Mouse (Mus musculus) induced T-regulatory cell, adult 2 months (primary cell): ENCODE results near the gene Prdm9.
"Not testable (repeated sequence)": the region's sequence is repeated elsewhere in the genome, so short reads cannot be mapped to it uniquely, and the experiment has no call there.

ENCODE experiments used
- DNase-seq: peaks from one replicate; pipeline ENCODE4 v3.0.0-alpha.2; 2012; ENCODE audit warnings: low read depth

The Prdm9 gene

GRCm38 (mm10) chr17:15564014-15564927 is at the start of gene Prdm9:
TSS of gene Prdm9 (minus strand) at chr17:15564354.
- peak; percentile 99 for DNase-seq

DNA sequence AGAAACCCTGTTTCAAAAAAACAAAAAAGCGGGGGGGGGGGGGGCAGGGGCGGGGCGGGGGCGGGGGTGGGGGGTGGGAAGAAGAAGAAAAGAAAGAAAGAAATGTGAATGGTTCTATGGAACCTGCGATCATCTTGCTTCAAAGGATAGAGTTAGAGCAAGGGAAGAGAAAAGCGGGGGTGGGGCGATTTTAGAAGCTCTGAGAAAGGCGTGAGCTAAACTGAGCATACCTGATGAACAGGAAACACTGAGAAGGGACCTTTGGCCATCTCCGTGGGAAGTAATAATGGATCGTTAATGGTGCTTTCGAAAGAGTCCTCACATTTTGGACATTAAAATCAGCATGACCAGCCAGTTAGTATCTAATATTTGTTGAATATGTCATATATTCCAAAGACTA is 35.3 kb upstream of the Prdm9 start:
- peak; percentile 24 for DNase-seq

DNA sequence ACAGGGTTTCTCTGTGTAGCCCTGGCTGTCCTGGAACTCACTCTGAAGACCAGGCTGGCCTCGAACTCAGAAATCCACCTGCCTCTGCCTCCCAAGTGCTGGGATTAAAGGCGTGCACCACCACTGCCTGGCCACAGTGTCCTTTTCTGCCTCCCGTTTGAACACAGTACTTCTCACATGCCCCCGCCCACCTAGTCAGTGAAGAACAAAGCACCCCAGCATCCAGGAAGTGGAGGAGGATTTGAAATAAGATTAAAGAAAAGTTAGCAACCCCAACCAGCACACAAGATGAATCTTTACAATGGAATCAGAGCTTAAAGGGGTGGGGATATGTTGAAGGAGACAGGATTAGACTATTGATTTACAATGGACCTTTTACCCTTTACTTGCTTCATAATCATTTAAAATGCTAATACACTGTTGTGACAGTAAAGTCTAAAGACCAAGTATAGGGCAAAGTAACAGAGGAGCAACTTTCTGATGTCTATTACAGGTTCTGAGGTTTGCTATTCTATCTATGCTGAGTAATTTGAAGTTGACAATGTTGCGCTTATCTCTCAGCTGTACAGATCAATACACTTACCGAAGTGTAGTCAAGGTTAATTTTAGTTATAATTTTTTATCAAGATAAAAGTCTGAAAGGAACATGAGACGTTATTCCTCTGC is 27.2 kb upstream of the Prdm9 start:
- no peak for DNase-seq

GRCm38 (mm10) chr17:15588116-15588515 is 24.0 kb upstream of the Prdm9 start:
- DNase-seq = no peak

GRCm38 (mm10) chr17:15585691-15586090 is 21.5 kb upstream of the Prdm9 start:
- DNase-seq = peak; percentile 66

- no peak for DNase-seq
Measured at GRCm38 (mm10) chr17:15583071-15583470, 18.9 kb upstream of the Prdm9 start.

- DNase-seq = no peak
Measured at GRCm38 (mm10) chr17:15580072-15580447, 15.9 kb upstream of the Prdm9 start.

- DNase-seq = no peak
Measured at GRCm38 (mm10) chr17:15579410-15580071, 15.4 kb upstream of the Prdm9 start.

GRCm38 (mm10) chr17:15577291-15577694 is 13.1 kb upstream of the Prdm9 start:
- no peak for DNase-seq

GRCm38 (mm10) chr17:15575056-15575455 is 10.9 kb upstream of the Prdm9 start:
- no peak for DNase-seq

DNA sequence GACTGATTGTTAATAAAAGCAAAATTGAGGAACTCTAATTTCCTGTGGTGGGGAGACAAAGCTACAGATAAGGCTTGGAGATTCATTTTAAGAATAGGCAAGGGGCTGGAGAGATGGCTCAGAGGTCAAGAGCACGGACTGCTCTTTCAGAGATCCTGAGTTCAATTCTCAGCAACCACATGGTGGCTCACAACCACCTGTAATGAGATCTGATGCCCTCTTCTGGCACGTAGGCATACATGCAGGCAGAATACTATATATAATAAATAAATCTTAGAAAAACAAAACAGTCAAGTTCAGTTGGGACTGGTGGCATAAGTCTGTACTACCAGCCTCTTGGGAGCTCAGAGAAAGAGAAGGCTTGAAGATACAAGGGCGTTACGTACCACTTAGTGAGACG is 2.8 kb upstream of the Prdm9 start:
- DNase-seq = peak; percentile 24

DNA sequence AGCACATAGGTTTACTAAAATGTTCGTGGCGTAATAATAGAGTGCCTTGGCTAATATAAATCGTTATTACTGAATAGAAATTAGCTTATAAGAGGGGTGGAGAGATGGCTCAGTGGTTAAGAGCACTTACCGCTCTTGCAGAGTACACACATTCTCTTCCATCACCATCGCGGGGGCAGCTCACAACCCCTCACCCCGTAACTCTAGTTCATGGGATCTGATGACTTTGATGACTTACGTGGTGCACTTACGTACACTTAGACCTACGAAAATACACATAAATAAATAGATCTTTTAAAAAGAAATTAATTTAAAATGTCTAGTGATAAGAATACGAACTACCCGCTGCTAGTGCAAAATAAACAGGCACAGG is 760 bp upstream of the Prdm9 start:
- no peak for DNase-seq

DNA sequence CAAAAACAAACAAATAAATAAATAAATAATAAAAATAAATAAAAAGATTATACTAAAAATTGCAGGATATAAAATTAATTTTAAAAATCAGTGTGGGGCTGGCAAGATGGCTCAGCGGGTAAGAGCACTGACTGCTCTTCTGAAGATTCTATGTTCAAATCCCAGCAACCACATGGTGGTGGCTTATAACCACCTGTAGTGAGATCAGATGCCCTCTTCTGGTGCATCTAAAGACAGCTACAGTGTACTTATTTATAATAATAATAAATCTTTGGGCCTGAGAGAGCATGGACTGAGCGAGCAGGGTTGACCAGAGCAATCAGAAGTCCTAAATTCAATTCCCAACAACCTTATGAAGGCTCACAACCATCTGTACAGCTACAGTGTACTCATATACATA is 4.2 kb downstream of the Prdm9 start:
- no peak for DNase-seq

GRCm38 (mm10) chr17:15549713-15550112 is 14.4 kb downstream of the Prdm9 start:
- no peak for DNase-seq

DNA sequence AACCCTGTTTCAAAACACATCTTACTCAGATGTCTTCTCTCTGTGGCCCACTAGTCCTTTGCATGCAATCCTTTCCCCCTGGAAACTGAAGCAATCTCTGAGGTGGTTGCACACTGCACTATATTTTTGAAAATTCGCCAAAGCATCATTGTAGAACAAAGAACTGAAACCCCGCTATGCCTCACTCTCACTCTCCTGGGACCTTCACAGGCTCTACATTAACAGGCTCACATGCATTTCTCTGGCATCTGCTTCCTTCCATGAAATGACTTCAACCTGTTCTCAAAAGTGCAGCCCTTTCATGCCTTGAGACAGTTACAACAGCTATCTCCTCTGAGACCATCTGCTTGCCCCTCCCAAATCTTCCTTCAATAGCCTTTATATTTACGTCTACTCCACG is 17.7 kb downstream of the Prdm9 start:
- no peak for DNase-seq

GRCm38 (mm10) chr17:15543868-15544267 is 20.3 kb downstream of the Prdm9 start:
- not testable (repeated sequence) for DNase-seq

GRCm38 (mm10) chr17:15540309-15540708 is 23.8 kb downstream of the Prdm9 start:
- DNase-seq = no peak

GRCm38 (mm10) chr17:15536457-15536904 is 27.7 kb downstream of the Prdm9 start:
- no peak for DNase-seq

DNA sequence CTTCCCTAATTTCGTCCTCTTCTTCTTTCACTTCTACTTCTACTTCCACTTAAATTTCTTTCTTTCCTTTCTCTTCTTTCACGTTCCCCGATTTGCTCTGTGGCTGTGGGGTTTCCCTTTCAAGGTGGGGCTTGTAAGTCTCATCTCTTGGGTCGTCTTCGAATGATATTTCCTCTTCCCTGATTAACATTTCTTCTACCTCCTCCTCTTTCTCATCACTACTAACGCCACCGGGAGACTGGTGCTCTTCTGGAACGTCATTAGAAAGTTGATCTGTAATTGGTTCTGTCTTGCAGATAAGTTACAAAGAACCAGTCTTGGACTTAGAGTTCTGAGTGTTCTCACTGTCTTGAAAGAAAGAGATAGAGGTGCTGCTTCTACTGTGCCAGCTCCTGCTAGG is 28.2 kb downstream of the Prdm9 start:
- peak; percentile 59 for DNase-seq

GRCm38 (mm10) chr17:15535162-15535800 is 28.9 kb downstream of the Prdm9 start:
- no peak for DNase-seq

GRCm38 (mm10) chr17:15530141-15530540 is 34.0 kb downstream of the Prdm9 start:
- peak; percentile 70 for DNase-seq

DNA sequence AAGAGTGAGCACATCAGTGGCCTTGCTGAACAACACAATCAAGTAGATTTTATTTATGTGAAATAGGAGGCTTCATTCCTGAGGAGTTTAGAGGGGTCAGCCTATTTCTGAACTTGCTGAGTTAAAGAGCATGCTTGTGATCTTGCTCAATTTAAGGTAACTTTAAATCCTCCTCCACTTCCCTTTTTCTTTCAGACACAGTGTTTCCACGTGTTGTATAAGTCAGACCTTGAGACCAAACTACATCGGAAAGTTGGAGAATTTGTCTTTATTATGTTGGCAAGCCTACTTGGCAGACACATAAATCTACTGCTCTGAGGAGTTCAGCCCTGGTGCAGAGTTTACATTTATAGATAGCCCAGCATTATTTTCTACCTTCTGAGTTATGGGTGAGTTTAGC is 35.3 kb downstream of the Prdm9 start:
- no peak for DNase-seq
